Mouse (Mus musculus) megakaryocyte, embryonic 14.5 days (primary cell): ENCODE data around the gene Aaed1.

Experiments
- FLI1 ChIP-seq: IDR thresholded peaks from 2 replicates; pipeline ENCODE4 v1.6.1; 2012; ENCODE audit warnings: low read length, inconsistent platforms, mixed read lengths
- GATA1 ChIP-seq: IDR thresholded peaks from 3 replicates; pipeline ENCODE4 v1.6.1; 2012; ENCODE audit warnings: mixed read lengths, low read length, inconsistent platforms, borderline replicate concordance

DNA sequence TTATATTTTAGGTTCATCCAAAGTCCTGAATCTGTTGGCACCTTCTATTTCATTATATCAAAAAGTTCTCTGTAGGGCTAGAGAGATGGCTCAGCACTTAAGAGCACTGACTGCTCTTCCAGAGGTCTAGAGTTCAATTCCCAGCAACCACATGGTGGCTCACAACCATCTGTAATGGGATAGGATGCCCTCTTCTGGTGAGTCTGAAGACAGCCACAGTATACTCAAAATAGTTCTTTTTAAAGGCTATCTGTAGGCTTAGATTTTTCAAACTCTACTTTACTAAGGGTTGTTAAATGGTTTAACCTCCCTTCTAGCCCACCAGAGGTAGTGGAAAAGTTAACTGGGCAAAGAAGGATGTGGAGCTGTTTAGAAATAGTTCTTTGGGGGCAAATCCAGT, 7.3 kb upstream of the Aaed1 start:
- TF ChIP-seq GATA1, result no peak
- TF ChIP-seq FLI1, result no peak
